Mouse (Mus musculus) spleen, postnatal 14 days (tissue): ENCODE results near the gene Ctf1.
A peak's percentile ranks its signal among the peaks of the same experiment; 100 is the strongest.

Experiments
- DNase-seq, 2 experiments: peaks; one replicate each; pipeline ENCODE4 v3.0.0; 2021 to 2022; ENCODE audit warnings: low spot score in 2 of 2

The Ctf1 gene

GRCm38 (mm10) chr7:127744366-127745045 is 32.0 kb downstream of the Ctf1 start, which contains the start of gene Fbxl19:
Gene Fbxl19, plus strand, starts transcription at chr7:127744543.
- peak; percentile 43 to 60 for DNase-seq

- peak; percentile 56 to 73 for DNase-seq
These were observed 32.7 kb downstream of the Ctf1 start for GRCm38 (mm10) chr7:127745251-127745651.

- DNase-seq: peak; percentile 36 to 58
These were observed 33.3 kb downstream of the Ctf1 start for GRCm38 (mm10) chr7:127745652-127746493.

DNA sequence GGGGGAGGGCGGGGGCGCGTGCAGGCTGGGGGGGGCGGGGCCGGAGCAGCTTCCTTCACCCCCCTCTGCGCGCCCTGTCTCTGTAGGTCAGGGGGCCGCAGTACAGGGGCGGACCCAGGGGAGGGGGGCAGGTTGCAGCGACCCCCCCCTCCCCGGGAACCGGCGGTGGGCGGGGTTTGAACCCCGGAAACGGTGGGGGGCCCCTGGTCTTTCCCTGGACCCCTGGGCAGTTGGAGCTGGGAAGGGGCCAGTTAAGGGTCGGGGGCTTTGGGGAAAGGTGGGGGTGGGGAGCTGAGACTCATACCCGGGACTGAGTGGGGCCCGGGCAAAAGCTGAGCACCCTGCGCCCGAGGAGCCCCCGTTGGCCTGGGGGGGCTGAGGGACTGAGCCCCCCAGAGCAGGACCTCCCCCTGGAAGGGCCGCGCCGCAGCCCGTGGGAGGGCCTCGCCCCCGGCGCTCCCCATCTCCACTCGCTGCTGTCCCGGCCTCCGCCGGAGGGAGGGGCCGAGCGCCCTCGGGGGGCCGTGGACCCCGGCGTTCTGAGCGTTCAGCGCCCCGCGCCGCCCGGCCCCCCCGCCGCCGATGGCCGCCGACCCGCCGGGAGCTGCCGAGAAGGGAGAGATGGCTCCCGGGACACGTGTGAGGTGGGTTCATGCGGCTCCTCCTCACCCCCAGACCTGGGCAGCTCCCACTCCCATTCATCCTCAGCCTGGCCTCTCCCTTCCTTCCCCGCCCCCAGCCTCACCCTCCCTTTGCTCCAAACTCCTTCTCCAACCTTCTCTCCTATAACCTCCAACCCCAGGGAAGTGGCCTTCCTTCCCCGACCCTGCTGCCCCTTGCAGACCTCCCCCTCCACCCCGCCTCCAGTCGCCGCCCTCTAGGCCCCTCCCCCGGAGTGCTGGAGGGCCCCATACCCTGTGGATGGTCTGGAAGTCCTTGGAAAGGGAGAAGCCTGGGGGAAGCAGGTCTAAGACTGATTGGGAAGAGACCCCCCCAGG is 34.3 kb downstream of the Ctf1 start:
- no peak for DNase-seq

- DNase-seq: no peak
These were observed 35.2 kb downstream of the Ctf1 start for GRCm38 (mm10) chr7:127747559-127748234.

GRCm38 (mm10) chr7:127748235-127748560 is 35.7 kb downstream of the Ctf1 start:
- DNase-seq: no peak

GRCm38 (mm10) chr7:127750131-127751127 is 37.9 kb downstream of the Ctf1 start:
- no peak for DNase-seq

GRCm38 (mm10) chr7:127751619-127752018 is 39.1 kb downstream of the Ctf1 start:
- DNase-seq: no peak

- no peak for DNase-seq
These were observed 39.5 kb downstream of the Ctf1 start for GRCm38 (mm10) chr7:127752069-127752468.

GRCm38 (mm10) chr7:127753158-127753557 is 40.6 kb downstream of the Ctf1 start:
- no peak for DNase-seq

DNA sequence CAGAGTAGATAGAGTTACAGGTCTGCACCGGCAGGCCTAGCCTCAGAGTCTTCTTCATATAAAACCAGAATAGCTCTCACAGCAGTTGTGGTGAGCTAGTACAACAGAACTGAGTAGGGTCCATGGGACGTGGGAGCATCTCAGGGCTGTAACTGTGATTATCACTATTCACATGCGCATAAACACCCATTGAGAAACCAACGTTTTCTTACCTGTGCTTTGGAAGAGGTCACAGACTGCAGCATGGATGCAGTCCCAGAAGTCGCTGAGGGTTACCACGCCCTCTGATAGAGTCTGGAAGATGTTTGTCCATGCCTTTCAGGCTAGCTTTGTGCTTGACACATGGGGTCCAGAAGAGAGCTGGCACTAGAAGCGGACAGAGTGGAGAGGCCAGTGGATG is 41.2 kb downstream of the Ctf1 start:
- no peak for DNase-seq

GRCm38 (mm10) chr7:127759716-127760115 is 47.2 kb downstream of the Ctf1 start:
- no peak for DNase-seq

DNA sequence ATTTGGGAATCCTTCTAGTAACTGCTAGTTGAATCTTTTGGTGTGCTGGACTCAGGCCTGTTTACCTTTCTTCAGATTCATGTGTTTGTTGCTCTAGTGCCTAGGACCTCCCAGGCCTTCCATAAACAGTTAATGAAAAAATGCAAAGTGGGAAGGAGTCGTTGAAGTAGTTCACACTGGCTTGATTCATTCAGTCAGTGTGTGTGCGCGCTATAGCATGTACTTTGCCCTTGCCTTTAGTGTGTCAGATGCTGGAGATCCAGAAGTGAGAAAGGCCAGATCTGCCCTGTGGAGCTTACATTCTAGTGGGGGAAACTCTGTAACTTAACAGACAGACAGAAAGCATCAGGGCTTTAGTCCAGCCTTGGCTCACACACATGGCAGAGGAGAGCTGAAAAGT is 47.9 kb downstream of the Ctf1 start:
- no peak for DNase-seq

- peak; percentile 48 to 65 for DNase-seq
These were observed 48.5 kb downstream of the Ctf1 start for GRCm38 (mm10) chr7:127761026-127761425.

DNA sequence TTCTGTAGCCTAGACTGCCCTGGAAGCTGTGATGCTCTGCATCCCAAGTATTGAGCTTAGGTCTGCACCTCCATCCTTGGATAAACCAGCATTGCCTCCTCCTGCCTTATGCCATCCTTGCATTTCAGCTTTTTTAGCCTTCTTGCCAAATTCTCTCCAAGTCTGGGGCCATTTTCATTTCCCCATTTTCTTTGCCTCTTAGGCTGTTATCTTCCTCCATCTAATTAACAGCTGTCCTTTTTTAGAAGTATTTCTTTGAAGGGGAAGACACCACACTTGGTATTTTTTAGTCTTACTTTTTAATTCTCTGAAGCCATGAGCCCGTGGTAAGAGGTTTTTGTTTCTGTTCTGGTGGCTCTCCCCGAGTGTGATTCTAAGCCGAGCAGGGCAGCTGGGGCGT is 51.1 kb downstream of the Ctf1 start:
- no peak for DNase-seq

- DNase-seq: no peak
These were observed 53.2 kb downstream of the Ctf1 start for GRCm38 (mm10) chr7:127765756-127766155.

DNA sequence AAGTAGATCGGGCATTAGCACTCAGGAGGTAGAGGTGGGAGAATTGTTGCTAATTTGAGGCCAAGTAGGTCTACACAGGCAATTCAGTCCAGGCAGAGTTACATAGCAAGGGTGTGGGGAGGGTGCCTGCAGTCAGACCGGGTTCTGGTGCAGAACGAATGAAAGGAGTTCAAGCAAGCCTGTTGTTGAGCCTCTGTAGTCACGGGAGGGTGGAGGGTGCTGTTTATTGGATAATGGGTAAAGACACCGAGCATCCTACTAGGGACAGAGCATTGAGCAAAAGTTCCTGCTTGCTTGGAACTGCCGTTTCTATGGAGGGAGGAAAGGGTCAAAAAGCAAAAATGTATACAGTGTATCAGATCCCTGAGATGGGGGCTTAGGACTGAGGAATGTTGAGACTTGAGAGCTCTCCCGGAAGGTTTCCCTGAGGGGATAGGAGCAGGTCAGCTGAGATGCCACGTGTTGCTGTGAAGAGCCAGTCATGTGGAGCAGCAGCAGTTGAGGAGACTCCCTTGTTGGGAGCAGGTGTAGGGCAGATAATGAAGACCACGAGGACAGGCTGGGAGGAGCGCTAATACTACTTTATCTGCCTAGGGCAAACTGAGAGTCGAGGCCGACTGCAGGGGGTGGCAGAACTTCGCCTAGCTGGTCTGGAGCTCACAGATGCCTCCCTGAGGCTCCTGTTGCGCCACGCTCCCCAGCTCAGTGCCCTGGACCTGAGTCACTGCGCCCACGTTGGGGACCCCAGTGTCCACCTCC is 54.5 kb downstream of the Ctf1 start:
- peak; percentile 45 to 50 for DNase-seq
